Mouse (Mus musculus): Measurements from ENCODE around the gene Ndufa11. TPM values are rescaled to one million over a fixed set of nuclear protein-coding genes. Genes with fewer than 3 reads are reported as not detected.

Gene Ndufa11
- total RNA-seq, 2 experiments from 2014 or later, result 220 to 270 TPM

DNA sequence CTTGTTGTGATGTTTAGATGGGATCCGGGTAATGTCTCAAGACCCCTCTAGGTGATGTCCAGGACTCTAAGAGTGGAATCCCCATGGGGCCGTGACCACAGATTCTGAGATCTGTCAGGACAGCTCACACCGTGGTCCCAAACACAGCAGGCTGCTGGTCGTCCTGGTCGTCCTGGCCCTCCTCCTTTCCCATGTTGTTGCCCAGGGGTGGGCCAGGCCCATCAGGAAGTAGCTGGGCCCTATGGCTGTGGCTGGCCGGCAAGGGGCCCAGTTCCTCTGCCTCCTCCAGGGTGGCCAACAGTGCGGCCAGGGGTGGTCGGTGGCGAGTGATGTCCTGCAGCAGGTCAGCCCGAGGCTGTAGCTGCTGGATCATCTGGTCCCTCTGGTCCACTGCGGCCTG lies 2.2 kb upstream of the Ndufa11 start:
- DNase-seq (ENCODE audit: low spot score in 2 of 2), result no peak

DNA sequence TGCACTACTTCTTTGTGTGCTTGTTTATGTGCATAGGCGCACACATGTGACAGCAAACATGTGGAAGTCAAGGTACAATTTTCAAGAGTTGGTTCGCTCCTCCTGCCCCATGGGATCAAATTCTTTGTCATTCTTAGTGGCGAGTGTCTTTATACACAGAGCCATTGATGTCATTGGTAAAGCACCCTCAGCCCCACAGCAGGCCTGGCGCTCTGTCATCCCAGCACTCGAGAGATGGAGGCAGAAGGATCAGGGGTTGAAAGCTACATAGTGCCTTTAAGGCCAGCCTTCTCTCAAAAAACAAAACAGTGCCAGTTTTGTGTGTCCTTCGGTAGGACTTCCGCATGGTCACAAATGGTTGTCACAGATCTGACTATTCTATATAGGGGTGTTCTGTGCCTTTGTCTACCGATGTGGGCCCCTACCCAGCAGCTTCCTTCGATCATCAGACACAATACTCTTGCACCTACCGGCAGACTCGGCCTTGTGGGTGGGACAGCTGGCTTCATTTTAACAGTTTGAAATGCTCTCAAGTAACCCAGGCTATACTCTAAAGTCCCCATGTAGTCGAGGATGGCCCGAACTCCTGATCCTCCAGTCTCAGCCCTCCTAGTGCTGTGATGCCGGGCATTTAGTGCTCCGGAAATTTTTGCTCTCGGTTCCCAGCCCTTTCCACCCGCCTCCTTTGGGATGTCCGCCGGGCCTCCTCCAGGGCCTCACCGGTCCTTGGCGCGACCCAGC lies 1.5 kb upstream of the Ndufa11 start:
- DNase-seq (ENCODE audit: low spot score in 2 of 2), result no peak

- peak; percentile 97 to 98 for DNase-seq (ENCODE audit: low spot score in 2 of 2)
Observed at GRCm38 (mm10) chr17:56716655-56717362, 758 bp upstream of the Ndufa11 start.

DNA sequence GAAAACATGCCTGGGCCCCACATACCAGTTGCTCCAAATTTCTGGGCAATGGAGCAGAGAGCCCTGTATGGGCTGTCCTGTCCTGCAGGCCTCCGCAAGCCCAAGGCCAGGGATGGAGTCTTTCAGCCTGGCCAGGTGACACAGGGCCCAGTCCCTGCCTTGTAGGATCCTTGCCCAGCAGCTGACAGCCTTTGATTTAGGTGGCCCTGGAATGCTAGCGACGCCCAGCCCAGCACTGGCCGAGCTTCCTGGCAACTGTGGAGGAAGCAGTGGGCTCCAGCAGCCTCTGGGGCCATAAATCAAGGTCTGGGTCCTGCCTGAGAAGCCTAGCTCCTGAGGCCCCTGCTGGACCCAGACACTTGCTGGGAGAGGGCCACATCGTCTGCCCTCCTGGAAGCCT lies 4.9 kb downstream of the Ndufa11 start:
- DNase-seq (ENCODE audit: low spot score in 2 of 2), result no peak

GRCm38 (mm10) chr17:56723419-56724161 lies 6.0 kb downstream of the Ndufa11 start:
- no peak for DNase-seq (ENCODE audit: low spot score in 2 of 2)

GRCm38 (mm10) chr17:56727029-56727649 lies 9.6 kb downstream of the Ndufa11 start:
- no peak for DNase-seq (ENCODE audit: low spot score in 2 of 2)

GRCm38 (mm10) chr17:56727659-56728058 lies 10.1 kb downstream of the Ndufa11 start:
- DNase-seq (ENCODE audit: low spot score in 2 of 2), result no peak

GRCm38 (mm10) chr17:56728117-56728516 lies 10.6 kb downstream of the Ndufa11 start:
- DNase-seq (ENCODE audit: low spot score in 2 of 2), result no peak

DNA sequence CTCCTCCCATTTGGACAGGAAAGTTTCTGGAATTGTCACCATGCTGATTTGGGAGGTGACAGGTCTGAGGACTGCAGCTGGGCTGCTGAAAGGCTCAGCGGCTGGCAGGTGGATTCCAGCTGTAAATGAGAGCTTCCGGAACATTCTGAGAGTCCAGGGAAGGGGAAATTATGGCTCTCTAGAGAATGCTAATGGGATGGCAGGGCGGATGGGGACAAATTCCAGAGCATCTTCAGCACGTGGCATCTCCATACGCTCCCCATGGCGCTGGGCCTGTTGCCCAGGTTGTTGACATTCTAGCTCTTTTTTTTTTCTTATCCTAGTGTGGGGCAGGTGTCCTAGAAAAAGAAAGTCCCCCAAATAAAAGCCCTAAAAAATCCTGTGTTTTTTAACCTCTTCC lies 11.6 kb downstream of the Ndufa11 start:
- no peak for DNase-seq (ENCODE audit: low spot score in 2 of 2)

- DNase-seq (ENCODE audit: low spot score in 2 of 2), result no peak
Observed at GRCm38 (mm10) chr17:56729656-56730055, 12.1 kb downstream of the Ndufa11 start.

- DNase-seq (ENCODE audit: low spot score in 2 of 2), result no peak
Observed at GRCm38 (mm10) chr17:56736534-56736933, 19.0 kb downstream of the Ndufa11 start.

DNA sequence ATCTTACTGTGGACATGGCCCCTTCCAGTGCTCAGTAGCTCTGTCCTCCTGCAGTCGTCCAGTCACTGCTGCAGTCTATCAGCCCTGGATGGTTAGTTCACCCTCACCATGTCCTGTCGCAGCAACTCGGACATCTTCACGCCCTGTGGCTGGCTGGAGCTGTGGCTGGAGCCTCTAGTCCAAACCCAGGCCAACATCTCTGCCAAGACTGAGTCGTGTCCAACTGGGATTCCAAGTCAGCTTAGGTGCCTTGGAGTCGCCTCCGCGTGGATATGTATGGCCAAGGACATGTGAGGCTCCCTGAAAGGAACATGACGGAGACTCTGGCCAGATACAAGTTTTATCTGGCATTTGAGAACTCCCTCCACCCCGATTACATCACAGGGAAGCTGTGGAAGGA lies 20.7 kb downstream of the Ndufa11 start:
- no peak for DNase-seq (ENCODE audit: low spot score in 2 of 2)

DNA sequence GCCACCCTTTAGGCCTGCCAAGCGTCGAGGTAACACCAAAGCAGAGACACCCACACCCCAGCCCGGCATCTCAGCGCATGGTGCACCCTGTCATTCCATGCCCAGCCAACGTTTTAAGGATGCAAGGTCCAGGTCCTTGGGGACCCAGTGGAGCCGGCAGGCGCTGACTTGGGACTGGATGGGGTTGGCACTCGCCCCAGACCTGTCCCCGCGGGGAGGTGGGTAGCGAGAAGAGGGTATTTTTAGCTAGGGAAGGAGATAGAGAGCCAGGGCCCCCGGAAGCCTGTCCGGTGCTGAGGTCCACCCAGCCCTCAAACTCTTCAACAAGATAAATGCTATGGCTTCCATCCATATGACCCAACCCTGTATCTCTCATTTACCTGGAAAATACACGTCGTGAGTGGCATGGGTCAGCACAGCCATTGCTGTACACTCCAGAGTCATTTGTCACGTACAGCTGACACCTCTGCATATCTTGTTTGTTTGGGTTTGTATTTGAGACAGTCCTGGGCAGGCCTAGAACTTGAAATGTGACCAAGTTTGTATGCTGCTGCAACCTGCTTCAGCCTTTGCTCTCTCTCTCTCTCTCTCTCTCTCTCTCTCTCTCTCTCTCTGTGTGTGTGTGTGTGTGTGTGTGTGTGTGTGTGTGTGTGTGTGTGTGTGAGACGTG lies 22.7 kb downstream of the Ndufa11 start:
- DNase-seq (ENCODE audit: low spot score in 2 of 2), result no peak

- no peak for DNase-seq (ENCODE audit: low spot score in 2 of 2)
Observed at GRCm38 (mm10) chr17:56740788-56741160, 23.2 kb downstream of the Ndufa11 start.

DNA sequence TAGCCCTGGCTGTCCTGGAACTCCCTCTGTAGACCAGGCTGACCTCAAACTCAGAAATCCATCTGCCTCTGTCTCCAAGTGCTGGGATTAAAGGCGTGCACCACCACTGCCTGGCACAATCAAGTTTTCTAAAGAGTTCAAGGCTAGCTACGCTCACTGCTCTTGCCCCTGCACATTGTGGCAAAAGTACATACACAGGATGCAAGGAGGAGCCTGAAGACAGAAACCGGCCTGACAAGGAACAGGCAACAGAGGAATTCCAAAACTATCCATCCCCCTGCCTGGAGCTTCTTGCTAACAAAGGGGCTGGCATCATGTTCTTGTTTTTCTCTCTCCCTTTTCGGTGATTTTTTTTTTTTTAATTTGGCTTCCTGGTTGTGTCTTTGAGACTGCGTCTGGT lies 26.6 kb downstream of the Ndufa11 start:
- no peak for DNase-seq (ENCODE audit: low spot score in 2 of 2)

DNA sequence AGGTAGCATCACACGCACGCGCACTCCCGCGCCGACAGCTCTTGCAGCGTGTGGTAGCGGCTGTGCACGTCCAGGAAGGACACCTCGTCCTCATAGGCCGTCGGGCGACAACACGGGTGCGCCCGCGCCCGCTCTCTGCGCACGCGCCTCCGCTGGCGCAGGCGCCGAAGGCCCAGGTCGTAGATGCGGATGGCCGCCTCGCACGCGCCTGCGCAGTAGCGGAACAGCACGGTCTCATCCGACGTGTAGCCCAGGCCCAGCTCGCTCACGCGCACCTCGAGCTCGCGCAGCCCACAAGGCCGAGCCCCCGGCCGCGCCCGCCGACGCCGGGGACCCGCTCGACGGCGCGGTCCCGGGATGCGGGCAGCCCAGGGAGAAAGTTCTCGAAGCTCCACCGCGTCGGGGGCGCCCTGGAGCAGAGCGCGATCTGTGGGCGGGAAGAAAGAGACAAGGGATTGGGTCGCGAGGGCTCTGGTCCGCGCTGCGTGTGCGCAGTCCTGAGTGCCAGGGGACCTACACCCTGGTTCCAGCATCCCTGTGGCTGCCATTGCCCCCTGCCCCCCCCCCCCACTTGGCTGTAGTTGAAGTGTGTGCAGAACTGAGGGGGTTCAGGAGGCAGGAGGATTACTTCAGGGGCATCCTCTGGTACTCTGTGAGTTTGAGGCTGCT lies 34.0 kb downstream of the Ndufa11 start:
- no peak for DNase-seq (ENCODE audit: low spot score in 2 of 2)

DNA sequence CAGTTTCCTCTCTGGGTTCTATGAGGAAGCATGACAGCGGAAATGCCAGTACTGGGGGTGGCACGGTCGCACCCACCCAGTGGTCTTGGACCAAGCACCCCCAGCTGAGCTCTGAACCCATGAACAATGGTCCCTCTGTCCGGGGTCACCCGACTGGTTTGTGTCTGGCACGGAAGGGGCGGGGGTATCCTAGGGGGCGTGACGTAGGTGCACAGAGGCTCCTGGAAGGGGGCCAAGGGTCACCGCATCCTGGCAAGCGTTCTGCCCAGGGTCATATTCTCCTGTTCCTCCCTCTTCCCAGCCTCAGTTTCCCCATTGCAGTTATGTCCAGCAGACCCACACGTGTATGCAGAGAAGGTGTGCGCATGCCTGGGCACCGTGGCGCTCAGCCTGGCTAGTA lies 35.9 kb downstream of the Ndufa11 start:
- DNase-seq (ENCODE audit: low spot score in 2 of 2), result no peak

DNA sequence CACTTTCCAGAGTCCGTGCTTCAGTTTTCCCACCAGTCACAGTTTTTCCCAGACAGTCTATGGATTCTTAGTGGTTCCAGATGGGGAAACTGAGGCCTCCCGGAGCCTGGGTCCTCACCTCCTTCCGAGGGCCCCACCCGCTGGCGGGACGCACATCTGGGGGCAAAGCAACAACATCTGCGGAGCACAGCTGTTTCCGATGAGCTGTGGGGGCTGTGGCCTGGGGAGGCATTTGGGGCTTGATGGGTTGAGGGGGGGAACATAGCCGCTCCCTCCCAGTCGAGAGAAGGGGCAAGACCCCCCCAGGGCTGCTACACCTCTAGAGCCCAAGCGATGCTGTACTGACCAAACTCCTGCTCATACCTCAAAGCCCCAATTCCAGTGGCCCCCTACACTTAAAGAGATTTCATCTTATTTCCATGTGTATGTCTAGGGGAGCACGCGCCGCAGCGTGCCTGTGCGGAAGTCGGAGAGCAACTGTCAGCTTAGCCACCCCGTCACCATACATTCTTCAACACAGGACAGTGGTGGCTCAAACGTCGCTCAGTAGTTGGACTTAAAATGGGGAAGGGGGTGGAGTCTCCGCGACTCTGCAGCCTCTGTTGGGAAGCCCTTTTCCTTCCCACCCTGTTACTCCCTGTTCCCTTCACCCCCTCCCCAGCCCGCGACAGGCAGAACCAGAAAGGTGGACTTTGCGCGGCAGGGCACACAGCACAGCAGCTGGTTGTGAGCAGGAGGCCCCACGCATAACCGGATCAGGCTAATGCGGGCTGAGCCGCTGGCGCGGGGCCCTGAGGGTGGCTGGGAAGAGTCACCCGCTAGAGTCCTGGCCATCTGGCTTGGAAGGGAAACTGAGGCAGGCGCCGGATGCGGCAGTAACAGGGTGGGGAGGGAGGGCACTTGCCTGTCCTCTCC lies 37.0 kb downstream of the Ndufa11 start:
- no peak for DNase-seq (ENCODE audit: low spot score in 2 of 2)

DNA sequence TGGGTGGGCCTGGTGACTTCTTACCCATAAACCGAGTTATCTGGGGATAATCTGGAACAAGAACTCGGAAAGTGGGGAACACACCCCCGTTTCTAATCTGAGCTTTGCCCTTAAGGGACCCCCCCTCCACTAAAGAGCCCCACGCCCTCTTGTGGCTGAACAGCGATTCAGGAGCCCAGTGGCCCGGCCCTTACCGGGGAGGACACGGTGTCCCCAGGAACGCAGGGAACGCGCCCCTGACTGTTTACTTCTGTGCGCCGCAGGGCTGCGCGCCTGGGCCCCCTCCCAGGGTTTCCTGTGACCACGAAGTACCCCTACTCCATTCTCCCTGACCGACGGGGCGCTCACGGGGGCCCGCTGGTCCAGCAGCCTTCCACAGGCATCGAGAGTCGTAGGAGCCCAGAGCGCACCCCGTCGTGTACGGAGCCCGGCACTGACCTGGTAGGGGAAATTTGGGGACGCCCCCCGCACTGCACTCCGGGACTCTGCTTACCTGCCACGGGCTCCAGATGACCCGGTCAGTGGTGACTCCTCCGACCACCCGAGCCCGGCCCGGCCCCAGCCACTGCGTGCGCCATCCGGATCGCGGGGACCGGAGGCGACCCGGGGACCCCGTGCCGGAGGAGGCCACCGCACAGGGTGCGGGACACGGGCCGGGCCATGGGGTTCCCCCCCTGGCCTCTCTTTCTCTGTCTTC lies 39.3 kb downstream of the Ndufa11 start:
- DNase-seq (ENCODE audit: low spot score in 2 of 2), result no peak

All from layer of hippocampus, postnatal 14 days (tissue).